In genomic region chr1:134560801-134561769, GRCm38 (mm10) we compare ENCODE assay signal across 8 mouse cellular contexts. TPM values are rescaled to one million over a fixed set of nuclear protein-coding genes. Genes with fewer than 3 reads are reported as not detected.
A peak's percentile ranks its signal among the peaks of the same experiment; 100 is the strongest.
DNase-seq lines count a peak whose midpoint lies in the region; ATAC-seq and TF ChIP-seq lines count a peak whose summit lies in the region.

No protein-coding gene starts in this region.

- H3K4me1 ChIP-seq in hindbrain, postnatal 0 days (ENCODE audit: insufficient read depth, low read length): peaks cover 12% of the 10 kb centered on the region
- peaks cover 45% of the 10 kb centered on the region for H3K4me1 ChIP-seq in midbrain, embryonic 13.5 days (replicated peaks)

- H3K9me3 ChIP-seq in hindbrain, postnatal 0 days (ENCODE audit: low read length): no peaks in the 10 kb centered on the region
- H3K9me3 ChIP-seq in midbrain, embryonic 13.5 days: no peaks in the 10 kb centered on the region

- no peaks in the 10 kb centered on the region for H3K27me3 ChIP-seq in hindbrain, postnatal 0 days (ENCODE audit: insufficient read depth, low read length)
- no peaks in the 10 kb centered on the region for H3K27me3 ChIP-seq in midbrain, embryonic 13.5 days

- WGBS in hindbrain, postnatal 0 days: under 1% methylated on average over 62 of the region's 76 CpGs
- under 1% methylated on average over 64 of the region's 76 CpGs for WGBS in midbrain, embryonic 13.5 days

- DNase-seq in adrenal gland, adult (ENCODE audit: inconsistent age in 2 of 2, low spot score in 1 of 2): peak; percentile 51 to 76
- DNase-seq in adrenal gland, adult 8-10 months: no peak
- DNase-seq in cerebellum, adult 18-20 months: peak; percentile 22 to 45
- DNase-seq in frontal cortex, postnatal 36 days (ENCODE audit: low spot score in 2 of 2): peak; percentile 19 to 22
- DNase-seq in hindbrain, postnatal 0 days (ENCODE audit: low spot score): peak; percentile 68
- DNase-seq in left cerebral cortex, postnatal 4 days: peak; percentile 42
- peak; percentile 3 to 15 for DNase-seq in spleen, postnatal 36 days (ENCODE audit: low spot score in 2 of 2)

- intact Hi-C loops in left cerebral cortex, postnatal 4 days (cut with DNase I): no loop called here

- peak overlapping the region; percentile 100 for H3K4me3 ChIP-seq in hindbrain, postnatal 0 days (ENCODE audit: low read length)
- H3K4me3 ChIP-seq in midbrain, embryonic 13.5 days (replicated peaks): peak overlapping the region; percentile 100

- TF ChIP-seq CTCF in hindbrain, postnatal 0 days (IDR thresholded peaks at IDR 0.05; ENCODE audit: low read depth): no peak

- ATAC-seq in hindbrain, postnatal 0 days: peak; percentile 18; the same call in 1 of the 2 replicates
- ATAC-seq in midbrain, embryonic 13.5 days: peak; percentile 15

- H3K36me3 ChIP-seq in hindbrain, postnatal 0 days (ENCODE audit: insufficient read depth, low read length): no peaks in the 10 kb centered on the region
- no peaks in the 10 kb centered on the region for H3K36me3 ChIP-seq in midbrain, embryonic 13.5 days

- H3K27ac ChIP-seq in hindbrain, postnatal 0 days: peak overlapping the region; percentile 96
- H3K27ac ChIP-seq in midbrain, embryonic 13.5 days: peak overlapping the region; percentile 95

- H3K4me2 ChIP-seq in hindbrain, postnatal 0 days (ENCODE audit: low read depth, low read length): peak overlapping the region; percentile 78
- peak overlapping the region; percentile 65 for H3K4me2 ChIP-seq in midbrain, embryonic 13.5 days (replicated peaks)

- peak overlapping the region; percentile 97 for H3K9ac ChIP-seq in hindbrain, postnatal 0 days (replicated peaks; ENCODE audit: low read length)
- peak overlapping the region; percentile 99 for H3K9ac ChIP-seq in midbrain, embryonic 13.5 days (replicated peaks)

RNA-seq across cellular contexts. Expression of gene Kdm5b, which starts 1.1 kb away (rescaled TPM):
- 10 to 100 TPM; 45.9 to 65.0 (median 52.6) TPM for total RNA-seq in adrenal gland, adult 8-10 months (2022)
- 55.7 and 59.2 TPM in 2 replicates for total RNA-seq in hindbrain, postnatal 0 days (2014; rRNA removed)
- 41.9 and 42.1 TPM in 2 replicates for polyA plus RNA-seq in hindbrain, postnatal 0 days (2015; fragmentation: Nextera tagmentation; extraction: Ambion mirVana)
- total RNA-seq in left cerebral cortex, postnatal 4 days (2021): 100 to 1,000 TPM in 1 of 2 experiments, 10 to 100 TPM in 1; 98.4 to 107 TPM
- polyA plus RNA-seq in midbrain, embryonic 13.5 days (2015; fragmentation: Nextera tagmentation; extraction: Ambion mirVana): 110 and 111 TPM in 2 replicates

RNA-seq across cellular contexts. Expression of gene Mgat4e, which starts 11.6 kb away (rescaled TPM):
- not detected for total RNA-seq in adrenal gland, adult 8-10 months (2022)
- total RNA-seq in hindbrain, postnatal 0 days (2014; rRNA removed): 0.18 TPM in 1 of 2 replicates, not detected in the other
- not detected in 2 replicates for polyA plus RNA-seq in hindbrain, postnatal 0 days (2015; fragmentation: Nextera tagmentation; extraction: Ambion mirVana)
- total RNA-seq in left cerebral cortex, postnatal 4 days (2021): not detected
- not detected in 2 replicates for polyA plus RNA-seq in midbrain, embryonic 13.5 days (2015; fragmentation: Nextera tagmentation; extraction: Ambion mirVana)
